Mouse (Mus musculus) liver, postnatal 0 days (tissue): ENCODE results near the gene Pcsk5.

ENCODE experiments used
- CTCF ChIP-seq: sonication (generic); IDR thresholded peaks from 2 replicates; pipeline ENCODE4 v1.5.1; 2016; ENCODE audit warnings: antibody characterized with exemption, low read depth
- EP300 ChIP-seq: IDR thresholded peaks from 2 replicates; pipeline ENCODE4 v1.6.1; 2016; ENCODE audit warnings: antibody characterized with exemption, low read depth, mild to moderate bottlenecking

DNA sequence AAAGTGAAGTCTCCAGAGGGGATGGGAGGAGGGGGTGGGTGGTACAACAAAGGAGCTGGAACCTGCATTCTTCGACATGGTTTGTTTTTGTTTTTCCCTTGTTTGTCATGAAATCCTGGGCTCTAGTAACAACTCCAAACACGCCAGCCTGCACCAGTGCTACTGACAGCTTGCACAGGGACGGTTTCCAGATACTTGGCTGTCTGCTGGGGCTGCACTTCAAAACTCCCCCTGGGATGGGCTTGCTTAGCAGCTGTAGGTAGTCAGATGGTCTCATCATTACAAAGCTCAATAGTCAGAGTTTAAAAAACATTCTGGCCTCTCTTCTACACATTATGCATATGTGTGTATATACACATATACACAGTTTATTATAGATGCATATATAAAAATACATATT lies 234.1 kb downstream of the Pcsk5 start:
- TF ChIP-seq CTCF (no peak), EP300 (no peak)
